Mouse (Mus musculus) ES-E14 (cell line): ENCODE results near the gene Cemip.

Experiments
- CHD2 ChIP-seq: IDR thresholded peaks from 2 replicates; pipeline ENCODE4 v1.6.1; 2014; ENCODE audit warnings: mild to moderate bottlenecking, low read depth, low read length, inconsistent platforms
- HCFC1 ChIP-seq: IDR thresholded peaks from 2 replicates; pipeline ENCODE4 v1.6.1; 2012; ENCODE audit warnings: low read length, inconsistent platforms, borderline replicate concordance; ENCODE audit not compliant: insufficient read depth
- MAFK ChIP-seq: IDR thresholded peaks from 2 replicates; pipeline ENCODE4 v1.6.1; 2014; ENCODE audit warnings: mild to moderate bottlenecking, low read depth, low read length, inconsistent platforms; ENCODE audit not compliant: insufficient read depth
- ZC3H11A ChIP-seq: IDR thresholded peaks from 2 replicates; pipeline ENCODE4 v1.6.1; 2012; ENCODE audit warnings: low read depth, mild to moderate bottlenecking, inconsistent platforms, low read length, borderline replicate concordance
- ZNF384 ChIP-seq: IDR thresholded peaks from 2 replicates; pipeline ENCODE4 v1.6.1; 2012; ENCODE audit warnings: low read depth, low read length, inconsistent platforms

DNA sequence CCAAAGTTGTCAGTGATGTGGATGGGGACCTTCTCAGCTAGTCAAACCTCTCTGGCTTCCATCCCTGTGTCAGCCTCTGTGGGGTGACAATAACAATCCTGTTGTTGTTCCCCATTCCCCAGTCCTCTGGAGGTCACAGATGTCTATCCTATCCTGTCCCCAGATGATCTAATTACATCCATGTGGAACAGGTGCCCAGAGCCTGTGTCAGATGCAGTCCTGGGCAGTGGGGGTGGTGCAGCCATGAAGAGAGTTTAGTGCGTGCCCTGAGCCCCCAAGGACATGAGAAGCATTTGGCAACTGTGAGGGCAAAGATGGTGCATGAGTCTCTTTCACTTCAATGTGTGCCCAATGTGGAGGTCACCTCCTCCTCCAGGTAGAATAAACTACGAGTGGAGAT lies 100.6 kb downstream of the Cemip start:
- TF ChIP-seq CHD2 (no peak), HCFC1 (no peak), ZNF384 (no peak), ZC3H11A (no peak), MAFK (no peak)
